Mouse (Mus musculus) CD4-positive, CD25-positive, alpha-beta regulatory T cell, adult 2 months (primary cell): ENCODE data around the gene Rpgrip1l.

Experiments
- DNase-seq: peaks from one replicate; pipeline ENCODE4 v3.0.0-alpha.2; 2012; ENCODE audit warnings: low read depth, low spot score

The Rpgrip1l gene

DNA sequence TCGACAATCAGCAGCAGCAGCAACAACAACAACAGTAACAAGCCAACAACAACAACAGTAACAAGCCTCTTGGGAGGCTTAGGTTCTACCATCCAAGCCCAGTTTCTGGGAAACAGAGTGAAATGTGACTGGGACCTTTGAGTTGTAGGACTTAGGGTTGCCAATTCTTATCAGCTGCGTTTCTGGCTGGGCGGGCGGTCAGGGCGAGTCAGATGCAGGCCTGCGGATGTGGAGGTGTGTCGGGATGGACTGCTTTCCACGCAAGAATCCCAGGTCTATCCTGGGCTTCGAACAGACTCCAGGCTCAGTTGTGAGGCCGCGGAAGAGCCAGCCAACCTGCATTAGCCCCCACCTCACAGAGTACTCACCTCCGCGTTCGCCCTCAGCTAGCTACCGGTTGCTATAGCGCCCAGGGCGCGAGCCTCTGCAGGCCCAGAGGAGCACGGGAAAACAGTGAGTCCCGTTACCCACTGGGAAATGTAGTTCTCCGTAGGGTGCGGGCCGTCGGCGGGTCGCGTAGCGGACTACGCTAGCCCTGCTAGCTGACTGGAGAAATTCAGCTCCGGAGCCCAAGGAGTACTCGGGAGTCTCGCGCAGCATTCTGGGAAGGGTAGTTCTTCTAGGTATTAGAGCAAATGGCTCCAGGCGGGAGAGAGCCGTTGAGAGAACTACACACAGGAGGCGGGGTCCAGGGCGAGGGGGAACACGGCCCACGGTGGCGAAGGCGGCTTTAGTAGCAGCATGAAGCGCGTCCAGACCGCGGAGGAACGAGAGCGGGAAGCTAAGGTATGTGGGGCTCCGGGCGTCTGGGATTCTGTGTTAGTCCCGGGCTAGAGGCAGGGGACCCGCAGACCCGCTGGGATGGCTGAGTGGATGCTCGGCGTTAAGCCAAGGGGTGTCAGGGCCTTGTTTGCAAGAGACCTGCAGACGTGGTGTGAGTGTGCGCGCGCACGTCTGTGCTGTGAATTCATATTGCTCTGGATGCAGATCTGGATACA, at the start of gene Rpgrip1l, which contains the start of gene Fto:
Rpgrip1l (minus strand) TSS at position 428 of the 998 bp plus-strand sequence.
Fto (plus strand) TSS at position 691 of the 998 bp plus-strand sequence.
- peak; percentile 98 for DNase-seq

GRCm38 (mm10) chr8:91360644-91361357, 47.7 kb upstream of the Rpgrip1l start:
- DNase-seq = no peak

- DNase-seq = no peak
Measured at GRCm38 (mm10) chr8:91359511-91359910, 46.4 kb upstream of the Rpgrip1l start.

DNA sequence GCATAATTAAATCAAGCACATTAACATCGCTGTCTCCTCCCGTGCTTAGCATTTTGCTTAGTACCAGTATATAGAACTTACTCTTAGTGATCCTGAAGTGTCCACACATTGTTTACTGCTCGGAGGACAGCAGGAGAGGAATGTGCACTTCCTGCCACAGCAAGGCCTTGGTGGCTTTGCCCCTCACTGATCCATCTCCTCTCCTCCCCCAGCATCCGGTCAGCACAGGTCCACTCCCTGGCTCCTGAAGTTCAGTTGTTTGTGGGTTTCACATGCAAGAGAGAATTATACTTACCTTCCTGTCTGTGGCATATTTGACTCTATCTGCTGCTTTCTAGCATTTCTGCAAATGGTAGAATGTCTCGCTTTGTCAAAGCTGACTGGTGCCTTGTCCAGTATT, 45.0 kb upstream of the Rpgrip1l start:
- DNase-seq = no peak

DNA sequence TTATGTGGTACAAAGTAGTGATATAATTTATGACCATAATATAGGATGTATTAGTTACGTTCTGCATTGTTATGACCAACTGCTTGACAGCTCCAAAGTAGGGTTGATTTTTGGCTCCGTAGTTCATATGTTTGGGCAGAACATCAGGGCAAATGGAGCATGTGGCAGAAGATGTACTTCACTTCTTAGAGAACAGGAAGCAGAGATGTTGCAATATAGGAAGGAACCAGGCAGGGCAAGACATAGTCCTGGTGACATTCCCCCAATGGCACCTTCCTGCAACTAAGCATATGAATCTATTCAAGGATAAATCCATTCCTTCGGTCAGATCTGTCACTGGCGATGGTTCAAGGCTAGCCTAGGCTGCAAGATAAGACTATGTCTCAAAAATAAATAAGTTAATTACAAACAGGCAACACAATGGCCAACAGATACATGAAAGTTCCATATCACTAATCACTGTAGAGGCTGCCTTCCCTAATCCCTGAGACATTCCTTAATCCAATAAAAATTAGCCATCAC, 44.5 kb upstream of the Rpgrip1l start:
- DNase-seq = no peak

- no peak for DNase-seq
Measured at GRCm38 (mm10) chr8:91355956-91356699, 43.1 kb upstream of the Rpgrip1l start.

DNA sequence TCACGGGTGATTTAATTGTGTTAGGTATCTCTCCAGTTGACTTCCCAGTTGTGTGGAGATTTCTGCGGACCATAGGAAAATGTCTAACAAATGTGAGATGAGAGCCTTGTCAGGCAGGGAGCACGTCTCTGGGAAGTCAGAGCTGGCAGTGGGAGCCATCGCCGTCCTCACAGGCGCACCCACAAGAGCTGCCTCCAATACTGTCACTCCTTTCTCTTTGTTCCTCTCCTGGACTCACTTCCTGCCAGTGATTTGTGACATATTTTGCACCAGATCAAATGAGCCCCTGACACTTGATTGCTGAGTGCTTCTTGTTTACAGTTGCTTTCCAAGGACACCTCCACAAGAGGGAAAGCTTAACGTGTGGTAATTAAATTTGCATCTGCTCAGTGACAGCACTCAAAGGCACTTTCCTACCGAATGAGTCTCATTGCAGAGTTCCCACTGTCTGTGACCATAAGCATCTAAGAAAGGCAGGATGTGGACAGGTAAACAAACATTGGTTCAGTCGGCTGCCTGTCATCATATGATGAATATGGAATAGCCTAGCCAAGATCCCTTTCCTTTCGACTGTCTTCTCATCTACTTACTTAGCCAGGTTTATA, 42.3 kb upstream of the Rpgrip1l start:
- no peak for DNase-seq

- DNase-seq = no peak
Measured at GRCm38 (mm10) chr8:91353907-91354306, 40.8 kb upstream of the Rpgrip1l start.

DNA sequence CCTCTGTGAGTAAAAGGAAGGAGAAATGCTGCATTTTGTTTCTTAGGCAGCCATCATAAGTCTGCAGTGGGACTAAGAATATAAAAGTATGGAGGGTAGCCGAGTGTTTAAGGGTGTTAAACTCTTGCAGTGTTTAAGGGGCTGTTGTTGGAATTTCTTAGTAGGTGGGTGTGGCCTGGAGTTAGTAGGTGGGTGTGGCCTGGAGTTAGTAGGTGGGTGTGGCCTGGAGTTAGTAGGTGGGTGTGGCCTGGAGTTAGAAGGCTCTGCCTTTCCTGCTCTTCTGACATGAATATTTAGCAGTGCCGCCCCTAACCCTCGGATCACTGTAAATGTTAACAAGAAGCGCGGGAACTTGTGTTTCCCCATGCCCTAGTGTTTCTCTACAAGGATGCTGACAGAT, 40.0 kb upstream of the Rpgrip1l start:
- DNase-seq = no peak

DNA sequence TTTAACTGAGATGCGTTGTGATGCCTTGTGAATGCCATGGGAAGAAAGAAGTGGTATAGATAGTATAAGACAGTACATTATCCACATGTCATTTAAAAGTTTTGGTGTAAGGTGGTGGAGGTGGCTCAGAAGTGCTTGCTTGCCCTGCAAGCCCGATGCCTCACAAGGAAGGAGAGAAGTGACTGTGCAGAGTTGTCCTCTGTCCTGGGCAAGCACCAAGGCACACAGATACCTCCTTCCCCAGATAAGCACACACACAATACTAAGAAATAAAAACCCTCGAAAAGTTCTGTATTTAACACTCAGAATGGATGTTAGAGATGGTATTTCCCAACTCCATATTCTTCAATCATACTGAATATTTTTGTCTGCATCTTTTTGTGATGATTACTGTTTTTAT, 39.5 kb upstream of the Rpgrip1l start:
- no peak for DNase-seq

DNA sequence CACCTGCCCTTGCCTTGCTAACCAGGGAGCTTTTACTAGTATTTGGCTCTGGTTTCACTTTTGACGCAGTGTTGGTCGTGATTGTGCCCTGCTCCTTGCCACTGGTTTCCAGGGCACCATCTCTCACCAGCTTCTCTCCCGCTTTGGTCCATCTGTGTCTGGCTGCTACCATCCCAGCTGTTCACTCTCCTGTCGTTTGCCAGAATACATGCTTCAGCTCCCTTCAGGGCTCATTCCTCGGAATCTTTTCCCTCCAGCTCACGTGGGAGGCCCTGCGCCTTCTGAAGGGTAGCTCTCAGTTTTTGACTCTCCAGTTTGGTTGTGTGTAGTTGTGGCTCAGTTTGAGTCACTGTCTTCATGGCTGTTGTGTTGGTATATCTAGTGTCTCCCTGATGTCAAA, 37.6 kb upstream of the Rpgrip1l start:
- no peak for DNase-seq

GRCm38 (mm10) chr8:91349816-91350215, 36.8 kb upstream of the Rpgrip1l start:
- no peak for DNase-seq

- DNase-seq = no peak
Measured at GRCm38 (mm10) chr8:91347595-91347994, 34.5 kb upstream of the Rpgrip1l start.

DNA sequence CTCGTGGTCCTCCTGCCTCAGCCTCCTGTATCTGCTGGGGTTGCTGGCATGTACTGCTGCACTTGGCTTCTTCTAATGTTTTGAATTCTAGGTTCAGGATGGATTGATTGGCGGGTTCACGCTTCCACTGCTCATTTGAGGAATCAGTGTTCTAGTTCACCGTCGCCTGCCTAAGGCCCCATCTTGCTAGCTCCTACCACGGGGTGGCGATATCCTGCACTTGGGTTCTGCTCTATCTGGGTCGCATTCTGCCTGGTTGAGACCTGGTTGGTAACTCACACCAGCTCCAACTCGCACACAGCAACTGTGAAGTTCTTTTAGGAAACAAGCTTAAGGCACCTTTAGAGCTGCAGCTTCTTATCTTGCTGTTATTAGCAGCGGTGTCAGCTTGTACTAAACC, 34.1 kb upstream of the Rpgrip1l start:
- DNase-seq = no peak

DNA sequence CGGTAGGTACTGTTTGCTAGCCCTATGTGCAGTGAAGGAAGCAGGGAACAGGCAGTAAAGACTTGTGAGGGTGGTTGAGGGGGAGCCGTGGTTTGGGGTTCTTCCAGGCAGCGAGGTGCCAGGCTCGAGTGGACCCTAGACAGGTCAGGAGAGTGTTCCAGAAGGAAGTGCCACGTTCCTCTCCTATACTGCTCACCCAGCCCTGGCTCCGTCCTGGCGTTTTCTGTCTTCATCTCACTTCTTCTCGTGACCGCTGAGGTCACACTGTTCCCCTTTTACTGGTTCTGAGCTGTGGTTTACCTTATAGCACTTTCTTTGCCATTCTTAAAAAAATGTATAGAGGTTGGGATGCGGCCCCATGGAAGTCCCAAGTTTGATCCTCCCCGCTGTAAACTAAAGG, 31.6 kb upstream of the Rpgrip1l start:
- no peak for DNase-seq

DNA sequence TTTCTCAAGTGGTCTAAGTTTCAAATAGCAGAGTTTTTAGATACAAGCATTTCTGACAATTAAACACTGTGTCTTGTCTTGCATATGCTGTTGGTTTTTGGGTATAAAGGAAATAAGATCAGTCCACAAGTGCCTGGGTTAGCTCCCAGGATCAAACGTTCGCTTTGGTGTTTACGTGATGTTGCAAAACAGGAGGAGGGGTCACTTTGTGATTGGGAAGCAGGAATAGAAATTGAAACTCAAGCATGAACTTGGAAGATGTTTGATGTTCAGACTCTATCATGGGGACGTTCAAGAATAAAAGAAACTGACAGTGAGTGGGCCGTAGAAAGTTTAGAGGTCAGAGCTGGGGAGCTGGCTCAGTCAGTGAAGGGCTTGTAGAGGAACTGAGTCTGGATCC, 29.7 kb upstream of the Rpgrip1l start:
- DNase-seq = no peak

DNA sequence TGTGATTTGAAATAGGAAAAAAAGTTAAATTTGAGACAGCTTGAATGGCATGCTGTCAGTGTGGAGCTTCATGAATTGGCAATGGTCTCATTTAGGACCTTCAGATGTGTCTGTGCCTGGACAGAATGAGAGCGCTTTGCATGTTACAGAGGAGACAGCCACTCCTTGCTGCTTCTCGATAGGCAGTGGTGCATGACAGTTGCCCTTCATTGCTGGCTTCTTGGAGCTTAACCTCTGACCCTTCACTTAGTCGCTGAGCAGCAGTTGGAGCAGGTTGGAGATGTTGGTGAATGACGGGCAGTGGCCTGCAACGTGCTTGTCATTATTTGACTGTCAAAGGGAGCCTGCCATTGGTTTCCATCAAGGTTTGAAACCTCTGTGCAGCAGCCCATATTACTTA, 29.1 kb upstream of the Rpgrip1l start:
- no peak for DNase-seq

DNA sequence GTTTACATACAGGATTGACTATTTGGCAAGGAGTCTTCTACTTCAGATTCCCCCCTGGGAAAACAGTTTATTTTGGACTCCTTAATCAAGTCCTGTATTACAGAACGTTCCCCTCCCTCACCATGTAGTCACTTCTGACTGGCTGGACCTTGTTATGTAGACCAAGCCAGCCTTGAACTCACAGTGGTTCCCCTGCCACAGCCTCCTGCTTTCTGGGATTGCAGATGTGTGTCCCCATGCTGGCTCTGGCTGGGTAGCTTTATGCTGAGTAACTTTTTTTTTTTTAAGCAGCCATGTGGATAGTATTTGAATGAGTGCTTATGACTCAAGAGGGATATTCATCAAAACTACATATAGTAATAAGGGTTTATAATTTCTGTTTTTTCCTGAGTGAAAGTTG, 27.7 kb upstream of the Rpgrip1l start:
- DNase-seq = no peak

- no peak for DNase-seq
Measured at GRCm38 (mm10) chr8:91339651-91340050, 26.6 kb upstream of the Rpgrip1l start.

DNA sequence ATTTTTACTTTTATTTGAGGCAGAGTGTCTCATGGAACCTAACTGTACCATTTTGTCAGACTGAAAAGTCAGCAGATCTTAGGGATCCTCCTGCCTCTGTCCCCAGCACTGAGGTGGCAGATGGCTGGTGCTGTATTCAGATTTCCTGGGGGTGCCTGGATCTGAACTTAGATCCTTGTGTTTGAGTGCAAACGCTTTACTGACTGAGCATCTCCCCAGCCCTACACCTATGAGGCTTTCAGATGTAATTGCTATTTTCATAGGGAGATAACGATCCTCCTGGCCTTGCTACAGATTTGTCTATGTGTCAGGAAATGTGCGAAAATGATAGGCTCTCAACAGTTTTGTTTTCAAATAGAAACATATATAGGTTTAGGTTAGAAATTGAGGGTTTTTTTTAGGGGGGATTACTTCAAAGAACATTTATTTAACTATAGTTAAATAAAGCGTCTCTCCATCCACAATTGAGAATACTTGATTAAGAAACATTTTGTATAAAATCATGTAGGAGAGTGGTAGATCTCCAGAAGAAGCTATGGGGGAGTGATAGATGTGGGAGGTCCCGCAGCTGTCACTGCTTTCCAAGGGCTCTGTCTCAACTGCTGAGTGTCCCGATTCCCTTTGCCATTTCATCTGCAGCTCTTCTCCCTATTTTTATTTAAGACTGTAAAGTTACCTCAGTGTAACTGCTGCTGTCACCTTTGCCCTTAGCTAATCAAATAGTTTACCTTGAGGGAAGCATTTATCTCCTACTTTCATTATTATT, 25.5 kb upstream of the Rpgrip1l start:
- DNase-seq = no peak

- DNase-seq = no peak
Measured at GRCm38 (mm10) chr8:91329461-91329850, 16.4 kb upstream of the Rpgrip1l start.
